Mouse (Mus musculus) C2C12 (cell line): ENCODE data around the gene Bbx. TPM values are rescaled to one million over a fixed set of nuclear protein-coding genes. Genes with fewer than 3 reads are reported as not detected.

Source experiments
- H3K27me3 ChIP-seq: one replicate; pipeline ENCODE4 v1.6.1; 2011; ENCODE audit not compliant: control insufficient read depth, insufficient read depth, insufficient read length
- H3K36me3 ChIP-seq: one replicate; pipeline ENCODE4 v1.6.1; 2011; ENCODE audit not compliant: control insufficient read depth, insufficient read depth
- H3K4me3 ChIP-seq: one replicate; pipeline ENCODE4 v1.5.1; 2011; ENCODE audit warnings: mild to moderate bottlenecking, control low read depth; ENCODE audit not compliant: poor library complexity, insufficient read depth, severe bottlenecking
- H3K79me2 ChIP-seq: one replicate; pipeline ENCODE4 v1.6.1; 2011; ENCODE audit not compliant: control insufficient read depth, insufficient read depth
- H3K79me3 ChIP-seq: one replicate; pipeline ENCODE4 v1.6.1; 2011; ENCODE audit warnings: low read depth, control low read depth
- H3ac ChIP-seq: one replicate; pipeline ENCODE3; 2011; ENCODE audit warnings: low read depth; ENCODE audit not compliant: control insufficient read depth, insufficient read length
- CEBPB ChIP-seq: IDR thresholded peaks from one replicate; pipeline ENCODE4 v1.6.1; 2011; ENCODE audit warnings: low read depth, mild to moderate bottlenecking, control low read depth, moderate library complexity
- CTCF ChIP-seq: IDR thresholded peaks from one replicate; pipeline ENCODE4 v1.5.1; 2011; ENCODE audit not compliant: control insufficient read depth, insufficient read depth, insufficient read length
- FOSL1 ChIP-seq: IDR thresholded peaks from one replicate; pipeline ENCODE4 v1.8.0; 2011; ENCODE audit warnings: mild to moderate bottlenecking, low read length; ENCODE audit not compliant: poor library complexity, insufficient read depth, severe bottlenecking
- MAX ChIP-seq: IDR thresholded peaks from one replicate; pipeline ENCODE4 v1.6.1; 2011; ENCODE audit warnings: mild to moderate bottlenecking, control low read depth
- MYOD1 ChIP-seq: IDR thresholded peaks from one replicate; pipeline ENCODE4 v1.6.1; 2011; ENCODE audit warnings: low read depth; ENCODE audit not compliant: control insufficient read depth, insufficient read length
- MYOG ChIP-seq: IDR thresholded peaks from one replicate; pipeline ENCODE4 v1.6.1; 2011; ENCODE audit not compliant: control insufficient read depth, insufficient read length; ENCODE audit errors: extremely low read depth
- USF1 ChIP-seq: IDR thresholded peaks from one replicate; pipeline ENCODE4 v1.6.1; 2011; ENCODE audit warnings: low read depth, mild to moderate bottlenecking, control low read depth, moderate library complexity
- polyA plus RNA-seq: library from polyadenylated mRNA; unstranded; fragments of >200 nt; fragmentation: generic; extraction: Trizol; gene quantifications from one replicate; pipeline ENCODE4 v1.2.1, GENCODE M21; 2012; ENCODE audit warnings: missing spikeins

Gene Bbx
- polyA plus RNA-seq, 1 experiment: 4.9 TPM

DNA sequence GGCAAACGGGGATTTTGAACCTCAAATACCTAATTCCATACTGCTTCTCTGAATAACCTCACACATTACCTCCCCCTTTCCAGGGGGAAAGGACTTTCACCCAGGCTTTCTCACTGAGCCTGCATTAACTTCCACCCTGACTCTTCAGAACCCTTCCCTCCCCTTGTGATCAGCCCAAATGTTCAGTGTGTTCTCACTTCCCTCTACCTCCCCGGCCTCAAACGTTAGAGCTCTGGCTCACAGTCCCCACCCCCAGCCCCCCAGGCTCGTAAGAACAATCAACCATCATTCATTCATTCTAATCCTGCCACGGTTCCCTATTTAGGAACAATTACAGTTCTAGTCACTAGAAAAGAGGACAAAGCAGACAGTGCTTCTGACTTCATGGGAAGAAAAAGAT lies 58.5 kb downstream of the Bbx start:
- Histone ChIP-seq H3K79me3 (no peaks in the 10 kb centered on the region), H3K27me3 (no peaks in the 10 kb centered on the region), H3K4me3 (no peak overlapping the region), H3K36me3 (no peaks in the 10 kb centered on the region), H3K79me2 (peaks cover 11% of the 10 kb centered on the region), H3ac (no peak overlapping the region)
- TF ChIP-seq MAX (no peak), CTCF (no peak), USF1 (no peak), MYOG (no peak), CEBPB (no peak), MYOD1 (no peak), FOSL1 (no peak)

DNA sequence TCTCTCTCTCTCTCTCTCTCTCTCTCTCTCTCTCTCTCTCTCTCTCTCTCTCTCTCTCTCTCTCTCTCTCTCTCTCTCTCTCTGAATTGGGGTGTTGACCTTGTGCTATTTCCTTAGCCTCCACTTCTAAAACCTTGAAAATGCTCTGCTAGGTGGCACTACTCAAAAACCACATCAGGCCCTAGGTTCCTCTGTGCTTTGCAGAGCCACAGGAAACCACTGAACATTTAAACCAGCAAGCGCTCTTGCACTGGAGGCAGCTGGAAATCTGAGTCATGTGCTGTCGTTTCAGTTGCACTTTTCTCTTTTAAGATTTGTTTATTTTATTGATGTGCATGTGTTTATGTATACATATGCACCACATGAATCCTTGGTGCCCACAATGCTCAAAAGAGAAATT lies 59.6 kb downstream of the Bbx start:
- no peaks in the 10 kb centered on the region for H3K36me3 ChIP-seq
- H3K79me3 ChIP-seq: no peaks in the 10 kb centered on the region
- H3K27me3 ChIP-seq: no peaks in the 10 kb centered on the region
- H3ac ChIP-seq: no peak overlapping the region
- no peak for TF ChIP-seq MYOD1
- TF ChIP-seq MAX: no peak
- no peak for TF ChIP-seq CTCF
- no peak for TF ChIP-seq FOSL1
- no peak for TF ChIP-seq MYOG
- no peak for TF ChIP-seq CEBPB
- no peak for TF ChIP-seq USF1
- no peak overlapping the region for H3K4me3 ChIP-seq
- peaks cover 8% of the 10 kb centered on the region for H3K79me2 ChIP-seq

GRCm38 (mm10) chr16:50371460-50371859 lies 60.7 kb downstream of the Bbx start:
- TF ChIP-seq MYOG: no peak
- TF ChIP-seq USF1: no peak
- TF ChIP-seq CEBPB: no peak
- TF ChIP-seq FOSL1: no peak
- TF ChIP-seq MYOD1: no peak
- TF ChIP-seq MAX: no peak
- no peak for TF ChIP-seq CTCF
- no peaks in the 10 kb centered on the region for H3K79me2 ChIP-seq
- H3K79me3 ChIP-seq: peaks cover 1% of the 10 kb centered on the region
- no peak overlapping the region for H3K4me3 ChIP-seq
- no peak overlapping the region for H3ac ChIP-seq
- H3K27me3 ChIP-seq: no peaks in the 10 kb centered on the region
- no peaks in the 10 kb centered on the region for H3K36me3 ChIP-seq

GRCm38 (mm10) chr16:50370423-50370822 lies 61.8 kb downstream of the Bbx start:
- TF ChIP-seq MAX: no peak
- no peak for TF ChIP-seq MYOD1
- no peak for TF ChIP-seq USF1
- TF ChIP-seq CEBPB: no peak
- no peak for TF ChIP-seq CTCF
- TF ChIP-seq MYOG: no peak
- TF ChIP-seq FOSL1: no peak

GRCm38 (mm10) chr16:50366556-50366955 lies 65.6 kb downstream of the Bbx start:
- Histone ChIP-seq H3ac (no peak overlapping the region), H3K36me3 (no peaks in the 10 kb centered on the region), H3K79me3 (peaks cover 4% of the 10 kb centered on the region), H3K27me3 (no peaks in the 10 kb centered on the region), H3K4me3 (no peak overlapping the region), H3K79me2 (peaks cover 4% of the 10 kb centered on the region)
- no peak for TF ChIP-seq MYOD1
- no peak for TF ChIP-seq CEBPB
- no peak for TF ChIP-seq FOSL1
- TF ChIP-seq MYOG: no peak
- TF ChIP-seq USF1: no peak
- TF ChIP-seq CTCF: no peak

More at GRCm38 (mm10) chr16:50370423-50370822, 61.8 kb downstream of the Bbx start:
- no peaks in the 10 kb centered on the region for H3K36me3 ChIP-seq
- H3K4me3 ChIP-seq: no peak overlapping the region
- peaks cover 3% of the 10 kb centered on the region for H3K79me2 ChIP-seq
- no peak overlapping the region for H3ac ChIP-seq
- H3K79me3 ChIP-seq: peaks cover 2% of the 10 kb centered on the region
- H3K27me3 ChIP-seq: no peaks in the 10 kb centered on the region
